Mouse (Mus musculus): Measurements from ENCODE around the gene Olfm2.
A peak's percentile ranks its signal among the peaks of the same experiment; 100 is the strongest.
"Not testable (repeated sequence)": the region's sequence is repeated elsewhere in the genome, so short reads cannot be mapped to it uniquely, and the experiment has no call there.

Gene Olfm2

DNA sequence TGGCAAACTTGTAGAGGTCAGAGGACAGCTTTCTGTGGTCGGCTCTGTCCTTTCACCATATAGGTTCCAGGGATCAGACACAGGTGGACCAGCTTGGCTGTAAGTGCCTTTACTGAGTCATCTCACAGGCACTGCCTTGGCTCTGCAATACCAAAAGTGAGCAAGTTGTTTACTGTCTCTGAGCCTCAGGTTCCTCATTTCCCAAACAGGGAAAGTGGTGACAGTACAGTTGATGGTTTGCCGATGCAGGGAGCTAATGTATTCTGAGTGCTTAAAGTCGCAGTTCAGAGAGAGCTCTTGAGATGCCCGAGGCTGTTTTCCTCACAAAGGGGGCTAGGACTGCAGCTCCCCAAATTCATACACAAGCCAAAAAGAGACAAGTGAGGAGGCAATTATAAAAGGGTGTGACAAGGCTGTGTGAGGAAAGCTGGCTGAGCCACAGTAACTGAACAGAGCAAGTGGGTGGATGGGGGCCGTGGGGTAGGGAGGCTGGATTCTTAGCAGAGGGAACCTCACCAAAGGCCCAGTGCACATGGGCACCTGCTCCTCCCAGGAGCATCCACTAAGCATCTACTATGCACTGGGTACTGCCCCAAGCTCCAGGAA lies 49.9 kb downstream of the Olfm2 start:
- DNase-seq (ENCODE audit: low read depth, low spot score) = no peak

DNA sequence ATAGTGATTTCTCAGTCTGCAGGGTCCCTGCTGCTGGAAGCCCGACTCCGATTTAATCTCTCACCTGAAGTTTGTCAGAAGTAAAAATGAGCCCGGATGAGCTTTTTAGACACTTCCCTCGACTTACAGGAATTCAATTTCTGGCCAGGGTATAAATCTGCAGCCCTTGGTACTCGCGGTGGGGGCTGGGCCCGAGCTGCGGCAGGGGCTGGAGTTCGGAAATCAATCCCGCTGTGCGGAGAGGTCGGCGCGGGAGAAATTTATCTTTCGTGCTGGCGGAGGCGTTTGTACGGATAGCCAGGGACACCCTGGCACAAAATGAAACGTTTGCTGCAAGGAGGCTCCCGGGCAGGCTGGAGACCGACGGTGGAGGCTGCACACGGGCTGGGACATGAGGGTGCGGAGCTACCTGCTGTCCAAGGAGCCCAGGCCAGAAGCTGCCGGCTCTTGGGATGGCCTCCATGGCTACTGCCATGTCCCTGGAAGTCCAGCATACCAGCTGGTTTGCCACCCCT lies 51.4 kb downstream of the Olfm2 start:
- DNase-seq (ENCODE audit: low read depth, low spot score) = no peak

DNA sequence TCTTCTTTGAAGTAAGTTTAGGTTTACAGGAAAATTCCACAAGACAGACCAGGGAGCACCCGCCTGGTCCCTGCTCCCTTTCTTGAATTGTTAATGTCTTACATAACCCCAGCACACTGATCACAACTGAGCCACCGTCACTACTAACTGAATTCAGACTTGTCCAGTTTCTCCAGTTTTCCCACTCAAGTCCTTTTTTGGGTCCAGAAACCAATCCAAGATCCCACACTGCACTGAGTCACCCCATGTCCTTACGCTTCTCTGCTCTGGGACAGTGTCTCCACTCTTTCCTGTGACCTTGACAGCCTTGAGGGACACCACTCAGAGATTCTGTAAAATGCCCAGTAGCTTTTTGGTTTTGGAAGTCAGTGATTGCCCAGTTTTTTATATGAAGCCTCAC lies 53.3 kb downstream of the Olfm2 start:
- DNase-seq (ENCODE audit: low read depth, low spot score) = no peak

DNA sequence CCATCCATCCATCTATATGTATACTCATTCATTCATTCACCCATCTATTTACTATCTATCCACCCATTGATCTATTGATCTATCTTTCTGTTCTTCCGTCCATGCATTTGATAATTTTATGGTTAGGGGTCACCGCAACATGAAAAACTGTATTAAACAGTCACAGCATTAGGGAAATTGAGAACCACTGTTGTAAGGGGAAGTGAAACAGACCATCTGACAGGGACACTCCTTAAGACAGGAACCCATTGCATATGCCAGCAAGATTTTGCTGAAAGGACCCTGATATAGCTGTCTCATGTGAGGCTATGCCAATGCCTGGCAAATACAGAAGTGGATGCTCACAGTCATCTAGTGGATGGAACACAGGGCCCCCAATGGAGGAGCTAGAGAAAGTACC lies 55.7 kb downstream of the Olfm2 start:
- not testable (repeated sequence) for DNase-seq (ENCODE audit: low read depth, low spot score)

DNA sequence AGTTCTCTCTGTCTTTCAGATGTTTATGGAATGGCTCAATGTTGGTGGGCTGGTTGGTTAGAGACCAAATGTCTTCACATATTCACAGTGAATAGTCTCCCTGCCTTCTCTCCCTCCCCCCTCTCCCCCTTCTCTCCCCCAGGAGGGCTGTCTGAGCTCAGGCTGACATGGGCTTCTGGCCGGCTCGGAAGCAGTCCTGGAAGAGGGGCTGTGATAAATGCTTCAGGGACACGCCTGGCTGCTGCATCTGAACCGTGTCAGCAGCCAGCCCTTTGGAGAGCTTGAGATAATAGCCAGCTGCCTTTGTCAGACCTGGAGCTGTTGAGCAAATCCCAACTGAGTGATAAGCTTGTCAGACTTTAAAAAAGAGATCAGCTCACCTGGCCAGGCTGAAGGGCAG lies 56.2 kb downstream of the Olfm2 start:
- DNase-seq (ENCODE audit: low read depth, low spot score) = no peak

DNA sequence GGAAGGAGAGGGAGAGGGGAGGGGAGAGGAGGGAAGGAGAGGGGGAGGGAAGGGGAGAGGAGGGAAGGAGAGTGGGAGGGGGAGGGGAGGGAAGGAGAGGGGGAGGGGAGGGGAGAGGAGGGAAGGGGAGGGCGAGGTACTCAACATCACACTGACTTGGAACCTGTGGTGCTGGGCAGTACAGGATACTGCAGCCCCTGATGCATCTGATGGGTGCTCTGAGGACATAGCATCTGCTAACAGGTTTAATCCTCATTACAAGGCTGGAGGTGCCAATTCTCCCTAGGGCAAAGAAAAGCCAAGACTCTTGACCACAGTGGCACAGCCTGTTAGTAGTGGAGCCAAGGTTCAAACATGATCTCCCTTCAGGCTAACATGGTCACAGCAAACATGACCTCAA lies 56.7 kb downstream of the Olfm2 start:
- no peak for DNase-seq (ENCODE audit: low read depth, low spot score)

DNA sequence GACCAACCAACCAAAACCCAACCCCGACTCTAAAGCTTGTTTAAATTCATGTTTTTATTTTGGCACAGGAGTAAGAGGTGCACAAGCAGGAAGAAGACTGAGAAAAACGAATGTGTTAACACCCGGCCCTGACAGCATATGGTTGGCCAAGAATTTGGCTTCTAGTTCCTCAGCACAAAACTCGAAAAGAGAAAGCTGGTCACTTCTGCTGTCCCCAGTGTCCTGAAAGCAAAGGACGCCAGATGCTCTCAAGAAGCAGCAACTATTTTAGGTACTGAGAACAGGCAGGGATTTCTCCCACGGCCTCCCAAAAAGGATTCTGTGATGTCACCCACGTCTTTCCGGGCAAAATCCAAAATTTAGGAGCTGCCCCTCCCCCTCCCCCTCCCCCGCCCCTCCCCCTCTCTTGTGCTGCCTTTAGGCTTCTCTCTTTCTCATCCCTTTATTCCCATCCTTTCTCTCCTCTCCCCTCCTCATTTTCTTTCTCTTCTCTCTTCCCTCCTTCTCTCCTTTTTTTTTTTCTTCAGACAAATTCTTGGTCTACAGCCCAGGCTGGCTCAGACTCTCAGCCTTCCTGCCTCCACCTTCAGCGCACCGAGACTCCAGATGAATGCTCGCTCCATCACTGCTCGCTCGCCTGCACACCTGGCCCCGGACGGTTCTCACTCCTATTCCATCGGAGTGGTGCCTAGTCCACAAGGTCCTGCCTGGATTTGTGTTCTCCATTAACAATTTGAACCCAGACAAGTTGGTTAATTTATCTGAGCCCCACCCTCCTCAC lies 60.9 kb downstream of the Olfm2 start:
- no peak for DNase-seq (ENCODE audit: low read depth, low spot score)

DNA sequence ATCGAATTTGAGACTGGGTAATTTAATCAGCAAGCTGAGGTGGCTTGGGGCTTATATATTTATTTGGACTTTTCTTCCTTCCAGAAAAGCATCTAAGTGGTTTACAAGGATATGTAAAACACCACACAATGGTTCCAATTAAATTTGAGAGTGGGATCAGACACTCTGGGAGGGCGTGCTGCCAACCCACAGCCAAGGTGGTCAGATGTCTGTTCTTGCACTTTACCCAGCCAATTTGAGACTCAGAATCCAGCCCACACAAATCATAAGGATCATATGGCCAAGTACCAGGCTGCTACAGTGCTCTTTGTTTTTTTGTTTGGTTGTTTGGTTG lies 63.8 kb downstream of the Olfm2 start:
- no peak for DNase-seq (ENCODE audit: low read depth, low spot score)

DNA sequence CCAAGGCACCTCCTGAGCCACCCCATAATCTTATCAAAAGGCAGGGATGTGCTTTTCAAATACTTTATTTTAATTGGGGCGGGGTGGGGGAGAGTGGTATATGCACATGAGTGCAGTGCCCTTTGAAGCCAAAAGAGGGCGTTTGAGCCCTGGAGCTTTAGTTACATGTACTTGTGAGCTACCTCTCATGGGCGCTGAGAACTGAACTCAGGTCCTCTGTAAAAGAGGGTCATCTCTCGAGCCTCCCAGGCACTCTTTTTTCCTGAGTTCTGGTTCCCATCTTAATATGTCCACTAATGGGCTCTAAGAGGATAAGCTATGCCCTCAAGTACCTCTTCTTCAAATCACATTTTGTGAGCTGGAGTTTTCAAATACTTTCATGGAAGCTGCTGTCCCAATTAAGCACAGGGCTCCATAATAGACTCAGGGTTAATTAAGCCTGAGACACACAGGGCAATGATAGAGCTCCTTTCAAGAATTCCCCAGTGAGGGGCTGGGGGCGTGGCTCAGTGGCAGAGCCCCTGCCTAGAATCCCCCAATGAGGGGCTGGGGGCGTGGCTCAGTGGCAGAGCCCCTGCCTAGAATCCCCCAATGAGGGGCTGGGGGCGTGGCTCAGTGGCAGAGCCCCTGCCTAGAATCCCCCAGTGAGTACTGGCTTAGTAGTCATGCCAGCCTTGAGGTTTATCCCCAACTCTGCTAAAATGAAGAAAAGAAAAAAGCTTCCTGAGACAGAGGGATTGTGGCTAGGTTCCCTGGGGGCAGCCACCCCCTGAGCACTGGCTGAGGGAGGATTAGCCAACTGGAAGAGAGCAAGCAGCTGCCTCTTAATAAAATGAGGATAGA lies 64.4 kb downstream of the Olfm2 start:
- no peak for DNase-seq (ENCODE audit: low read depth, low spot score)

DNA sequence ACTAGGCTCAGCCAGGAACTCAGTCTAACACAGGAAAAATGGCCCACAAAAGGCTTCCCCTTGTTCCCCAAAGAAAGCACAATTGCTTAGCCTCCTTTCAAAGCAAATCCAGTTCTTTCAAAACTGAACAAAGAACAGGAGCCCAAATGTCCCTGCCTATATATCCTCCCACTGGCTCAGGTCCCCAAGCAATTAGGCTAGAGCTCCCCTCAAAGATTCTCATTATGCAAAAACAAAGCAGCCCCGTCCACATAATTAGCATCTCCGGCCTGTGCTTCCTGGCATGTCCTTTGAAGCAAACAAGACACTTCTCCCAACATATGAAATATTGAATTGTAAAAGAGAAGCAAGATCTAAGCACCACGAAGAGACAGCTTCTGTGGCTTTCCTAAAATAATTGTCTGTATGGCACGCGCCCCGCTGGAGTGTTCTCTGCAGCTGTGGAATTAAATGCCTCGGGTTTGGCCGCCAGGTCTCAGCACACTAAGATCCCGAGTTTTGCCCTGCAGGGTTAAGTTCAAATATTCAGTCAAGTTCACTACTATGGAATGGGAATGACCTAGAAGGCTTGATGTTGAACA lies 65.7 kb downstream of the Olfm2 start:
- no peak for DNase-seq (ENCODE audit: low read depth, low spot score)

DNA sequence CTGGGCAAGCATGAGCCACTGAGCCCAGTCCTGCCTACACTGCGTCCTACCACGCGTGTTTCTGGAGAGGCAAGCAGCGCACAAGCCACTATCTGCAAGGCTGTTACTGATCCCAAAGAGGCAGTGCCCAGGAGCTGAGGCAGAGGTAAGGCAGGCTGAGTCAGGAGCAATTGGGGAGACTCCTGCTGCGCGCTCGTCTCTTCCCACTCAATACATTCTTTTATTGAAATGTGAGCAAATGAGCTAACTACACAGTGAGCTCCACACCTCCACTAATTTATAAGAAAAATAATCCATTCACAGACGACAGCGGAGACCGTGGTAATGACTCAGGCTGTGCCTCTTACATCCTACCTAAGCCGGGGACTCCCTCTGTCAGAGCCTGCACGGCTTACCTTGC lies 68.3 kb downstream of the Olfm2 start:
- no peak for DNase-seq (ENCODE audit: low read depth, low spot score)

DNA sequence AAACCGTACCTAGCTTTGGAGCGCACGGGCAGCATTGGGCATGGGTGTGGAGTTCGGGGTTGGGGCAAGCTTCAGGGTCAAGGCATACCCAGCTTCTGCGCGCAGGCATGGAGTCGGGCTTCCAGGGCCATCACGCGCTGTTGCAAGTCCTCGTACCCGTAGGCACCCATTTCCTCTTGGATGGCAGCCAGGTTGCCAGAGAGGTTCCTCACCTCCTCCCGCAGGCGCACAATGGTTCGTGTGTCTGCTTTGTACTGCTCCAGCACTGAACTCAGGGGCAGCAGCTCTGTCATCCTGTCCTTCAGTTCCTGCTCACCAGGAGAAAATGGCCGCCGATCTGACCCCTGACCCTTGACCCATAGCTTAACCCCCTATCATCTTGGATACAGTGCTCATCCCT lies 74.1 kb downstream of the Olfm2 start:
- DNase-seq (ENCODE audit: low read depth, low spot score) = no peak

DNA sequence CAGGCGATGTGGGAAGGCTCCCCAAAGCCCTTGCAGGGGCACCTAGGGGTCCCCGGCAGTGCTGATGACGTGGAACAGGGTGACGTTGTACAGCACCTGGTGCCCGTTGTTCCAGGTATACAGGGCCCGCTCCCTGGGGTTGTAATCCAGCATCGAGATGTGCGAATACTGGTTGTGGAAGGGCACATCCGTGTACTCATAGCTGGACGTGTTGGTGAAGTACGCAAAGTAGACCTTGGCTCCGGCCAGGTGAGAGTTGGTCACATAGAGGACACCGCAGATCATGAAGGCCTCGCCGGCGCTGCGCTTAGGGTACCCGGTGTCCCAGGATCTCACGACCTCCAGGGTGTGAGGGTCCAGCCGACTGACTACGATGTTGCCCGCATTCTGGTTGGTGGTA lies 78.1 kb downstream of the Olfm2 start:
- no peak for DNase-seq (ENCODE audit: low read depth, low spot score)

DNA sequence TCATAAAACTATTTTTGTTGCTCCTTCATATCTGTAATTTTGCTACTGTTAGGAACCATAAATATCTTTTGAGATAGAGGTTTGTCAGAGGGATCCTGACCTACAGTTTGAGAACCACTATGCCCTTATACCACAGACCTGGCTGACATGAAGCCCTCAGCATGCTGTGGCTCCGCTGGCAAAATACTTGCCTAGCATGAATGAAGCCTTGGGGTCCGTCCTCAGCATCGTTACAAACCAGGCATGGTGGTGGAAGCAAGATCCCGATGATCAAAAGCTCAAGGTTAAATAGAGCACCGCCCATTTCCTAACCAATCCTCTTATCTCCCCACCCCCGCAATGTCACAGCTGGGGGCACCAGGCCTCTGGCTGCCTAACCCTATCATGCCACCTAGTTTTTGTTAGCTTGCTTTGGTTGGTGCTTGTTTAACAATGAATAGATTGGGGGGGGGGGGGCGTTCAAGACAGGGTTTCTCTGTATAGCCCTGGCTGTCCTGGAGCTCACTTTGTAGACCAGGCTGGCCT lies 79.6 kb downstream of the Olfm2 start:
- peak; percentile 55 for DNase-seq (ENCODE audit: low read depth, low spot score)

DNA sequence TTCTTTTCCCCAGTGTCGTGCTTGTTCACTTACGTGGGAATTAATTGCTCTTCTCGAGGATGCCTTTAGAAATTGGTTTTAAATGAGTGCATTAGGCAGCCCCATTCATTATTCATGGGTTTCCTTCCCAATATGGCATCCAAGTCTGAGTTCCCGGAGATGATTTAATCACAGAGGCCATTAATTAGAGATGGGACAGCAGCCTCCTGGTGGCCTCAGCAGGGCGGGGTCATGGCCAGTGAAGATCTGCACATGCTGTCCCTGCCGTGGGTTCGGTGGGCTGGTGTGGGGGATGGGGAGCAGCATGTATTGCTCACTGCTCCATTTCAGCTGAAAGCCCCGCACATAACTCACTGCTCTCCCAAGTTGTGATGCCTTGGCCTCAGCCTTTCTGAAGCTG lies 80.2 kb downstream of the Olfm2 start:
- no peak for DNase-seq (ENCODE audit: low read depth, low spot score)

DNA sequence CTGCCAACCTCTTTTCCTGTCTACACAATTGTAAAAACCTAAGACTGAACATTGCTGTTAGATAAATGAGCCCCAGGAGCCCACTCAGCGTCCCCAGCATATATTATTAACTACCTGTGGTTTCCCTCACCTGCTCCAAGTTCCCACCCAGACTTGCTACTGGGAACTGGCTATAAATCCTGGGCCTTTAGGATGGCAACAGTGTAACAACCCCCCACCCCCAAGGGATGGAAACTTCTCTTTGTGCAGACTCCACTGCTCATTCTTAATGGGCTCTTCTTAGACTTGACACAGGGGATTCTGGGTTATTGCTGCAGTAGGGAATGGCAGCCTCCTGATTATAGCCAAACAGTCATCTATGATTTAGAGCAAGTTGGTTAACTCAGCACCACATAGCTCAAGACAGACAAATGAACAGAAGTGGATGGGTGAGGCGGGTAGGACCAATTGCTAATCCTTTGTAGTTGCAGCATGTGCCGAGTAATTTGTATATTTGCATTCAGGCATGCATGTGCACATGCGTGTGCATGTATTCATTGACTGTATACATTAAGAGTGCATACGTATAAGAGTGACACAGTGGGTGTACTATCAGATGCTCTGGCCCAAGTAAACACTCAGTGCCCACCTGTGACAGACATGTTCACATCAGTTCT lies 81.0 kb downstream of the Olfm2 start:
- no peak for DNase-seq (ENCODE audit: low read depth, low spot score)

DNA sequence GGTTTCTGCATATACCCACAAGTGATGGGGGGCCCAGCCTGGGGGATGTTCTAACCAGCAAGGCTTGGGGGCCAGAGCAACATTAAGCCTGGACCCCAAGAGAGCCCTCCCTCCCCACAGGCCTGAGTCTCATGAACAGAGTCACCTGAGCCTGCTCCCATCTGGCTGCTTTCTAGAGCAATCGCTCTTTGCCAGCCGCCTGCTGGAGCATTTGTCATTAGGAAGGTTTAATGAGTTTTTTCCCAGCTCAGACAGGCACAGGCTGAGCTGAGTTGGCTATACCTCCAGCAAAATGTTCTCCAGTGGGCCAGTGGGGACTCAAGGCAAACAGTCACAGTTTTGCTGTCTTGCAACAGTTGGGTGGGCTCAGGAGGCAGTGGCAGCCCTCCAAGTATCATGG lies 81.8 kb downstream of the Olfm2 start:
- no peak for DNase-seq (ENCODE audit: low read depth, low spot score)

DNA sequence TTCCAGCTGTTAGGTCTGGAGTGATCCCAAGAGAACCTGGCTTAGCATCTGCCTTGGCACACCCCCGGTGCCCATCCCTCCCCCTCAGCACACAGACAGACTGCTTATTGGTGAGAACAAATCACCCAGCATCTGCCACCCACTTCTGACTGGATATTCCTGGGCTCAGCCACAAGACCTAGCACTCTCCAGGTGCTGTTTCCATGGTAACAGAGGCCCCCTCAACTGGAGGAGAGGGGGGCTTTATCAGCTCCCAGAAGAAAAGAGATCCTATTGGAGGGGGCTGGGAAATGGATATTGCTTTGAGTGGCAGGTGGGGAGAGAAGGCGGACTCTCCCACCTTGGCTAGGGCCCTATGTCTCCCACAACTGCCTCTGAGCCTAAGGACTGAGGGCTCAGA lies 82.2 kb downstream of the Olfm2 start:
- no peak for DNase-seq (ENCODE audit: low read depth, low spot score)

DNA sequence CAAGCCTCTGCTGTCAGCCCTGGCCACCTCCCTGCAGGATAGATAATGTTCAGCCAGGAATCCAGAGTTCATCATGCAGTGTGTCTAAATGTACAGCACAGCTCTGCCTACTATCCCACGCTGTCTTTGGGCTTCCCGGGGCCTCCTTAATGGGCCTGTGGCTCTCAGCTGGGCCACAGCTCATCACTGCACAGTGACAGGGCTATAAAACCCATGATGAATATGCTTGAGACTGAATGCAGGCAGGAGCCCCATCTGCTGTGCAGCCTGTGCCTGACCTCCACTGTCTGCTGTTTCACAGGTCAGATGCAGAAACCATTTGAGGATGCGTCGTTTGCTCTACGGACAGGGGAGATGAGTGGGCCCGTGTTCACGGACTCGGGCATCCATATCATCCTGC lies 83.3 kb downstream of the Olfm2 start:
- no peak for DNase-seq (ENCODE audit: low read depth, low spot score)

DNA sequence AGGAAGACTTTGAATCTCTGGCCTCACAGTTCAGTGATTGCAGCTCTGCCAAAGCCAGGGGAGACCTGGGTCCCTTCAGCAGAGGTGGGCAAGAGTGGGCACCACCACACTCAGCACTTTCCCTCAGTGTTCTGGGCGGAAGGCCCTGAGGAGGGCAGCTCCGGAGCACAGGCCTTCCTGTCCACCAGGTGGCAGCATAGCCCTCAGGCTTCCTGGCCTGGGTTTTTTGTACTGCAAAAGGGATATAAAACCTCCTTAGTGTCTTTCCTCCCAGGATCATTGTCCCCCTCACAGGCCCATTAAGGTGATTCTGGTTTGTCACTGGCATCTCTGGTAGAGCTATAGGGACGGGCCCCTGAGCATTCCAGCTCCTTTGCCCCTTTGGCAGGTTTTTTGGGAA lies 83.8 kb downstream of the Olfm2 start:
- peak; percentile 44 for DNase-seq (ENCODE audit: low read depth, low spot score)

DNA sequence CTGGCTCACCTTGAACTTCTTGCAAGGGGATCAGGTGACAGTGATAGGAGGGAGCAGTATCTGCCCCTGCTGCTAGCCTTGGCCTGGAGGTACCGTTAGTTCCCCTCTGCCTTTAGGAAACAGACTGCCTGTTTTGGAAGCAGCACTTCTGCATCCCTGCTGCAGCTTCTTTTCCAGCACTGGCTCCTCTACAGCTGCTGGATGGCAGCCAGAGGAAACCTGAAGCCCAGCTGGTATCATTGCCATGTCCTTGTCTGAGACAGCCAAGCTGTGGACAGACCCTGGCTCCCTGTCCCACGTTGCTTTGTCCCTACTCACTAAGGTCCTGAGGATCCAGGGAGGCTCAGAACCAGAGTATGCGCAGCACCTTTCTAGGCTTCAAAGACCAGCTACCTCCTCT lies 88.6 kb downstream of the Olfm2 start:
- DNase-seq (ENCODE audit: low read depth, low spot score) = no peak

DNA sequence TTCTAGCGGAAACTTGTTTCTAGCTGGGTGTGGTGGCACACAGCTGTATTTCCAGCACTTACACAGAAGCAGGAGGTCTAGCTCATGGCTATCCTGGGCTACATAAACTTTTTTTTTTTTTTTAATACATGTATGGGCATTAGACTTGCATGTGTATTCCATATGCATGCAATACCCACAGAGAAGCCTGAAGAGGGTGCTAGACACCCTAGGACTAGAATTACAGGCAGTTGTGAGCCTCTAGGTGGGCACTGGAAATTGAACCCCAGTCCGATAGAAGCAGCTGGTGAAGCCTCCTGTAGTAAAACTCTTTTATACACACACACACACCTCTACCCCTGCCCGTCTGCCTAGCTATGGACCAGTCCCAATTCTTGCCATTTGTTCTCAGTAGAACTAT lies 92.3 kb downstream of the Olfm2 start:
- no peak for DNase-seq (ENCODE audit: low read depth, low spot score)
